Mouse (Mus musculus) ES-E14 (cell line): ENCODE data around the gene Zscan26. TPM values are rescaled to one million over a fixed set of nuclear protein-coding genes. Genes with fewer than 3 reads are reported as not detected.
"Not testable (repeated sequence)": the region's sequence is repeated elsewhere in the genome, so short reads cannot be mapped to it uniquely, and the experiment has no call there.

Source experiments
- DNase-seq: peaks from one replicate; pipeline ENCODE4 v3.0.0-alpha.2; 2013; ENCODE audit warnings: low read depth, low spot score
- H3K27ac ChIP-seq: 2 replicates; pipeline ENCODE4 v1.5.1; 2012; ENCODE audit warnings: low read depth, mild to moderate bottlenecking, low read length, moderate library complexity, mixed read lengths; ENCODE audit not compliant: poor library complexity, insufficient read depth, severe bottlenecking
- H3K36me3 ChIP-seq: 2 replicates; pipeline ENCODE4 v1.6.1; 2012; ENCODE audit warnings: mild to moderate bottlenecking, low read length, moderate library complexity, mixed read lengths; ENCODE audit not compliant: control insufficient read depth, poor library complexity, insufficient read depth, severe bottlenecking
- H3K4me1 ChIP-seq, 2 experiments: fragments of 150-350 bp in 1 of 2; sonication (generic) in 1 of 2; 2 replicates each; pipeline ENCODE4 v1.6.1; 2012; ENCODE audit warnings: low read length in 2 of 2, mild to moderate bottlenecking in 1 of 2, mixed read lengths in 1 of 2; ENCODE audit not compliant: control insufficient read depth in 2 of 2, insufficient read depth in 2 of 2, poor library complexity in 1 of 2
- H3K4me3 ChIP-seq, 2 experiments: fragments of 150-350 bp in 1 of 2; sonication (generic) in 1 of 2; 2 replicates each; pipeline ENCODE4 v1.5.1; 2012; ENCODE audit warnings: low read length in 2 of 2, low read depth in 1 of 2, mild to moderate bottlenecking in 1 of 2, mixed read lengths in 1 of 2; ENCODE audit not compliant: insufficient read depth in 1 of 2, poor library complexity in 1 of 2, severe bottlenecking in 1 of 2
- H3K9ac ChIP-seq: 2 replicates; pipeline ENCODE4 v1.6.1; 2012; ENCODE audit warnings: low read depth, mild to moderate bottlenecking, low read length, mixed read lengths; ENCODE audit not compliant: poor library complexity, insufficient read depth, severe bottlenecking
- H3K9me3 ChIP-seq: fragments of 150-350 bp; sonication (generic); 2 replicates; pipeline ENCODE4 v1.6.1; 2012; ENCODE audit warnings: low read depth, mild to moderate bottlenecking, low read length; ENCODE audit not compliant: control insufficient read depth, insufficient read depth
- CHD2 ChIP-seq: IDR thresholded peaks from 2 replicates; pipeline ENCODE4 v1.6.1; 2014; ENCODE audit warnings: mild to moderate bottlenecking, low read depth, low read length, inconsistent platforms
- HCFC1 ChIP-seq: IDR thresholded peaks from 2 replicates; pipeline ENCODE4 v1.6.1; 2012; ENCODE audit warnings: low read length, inconsistent platforms, borderline replicate concordance; ENCODE audit not compliant: insufficient read depth
- MAFK ChIP-seq: IDR thresholded peaks from 2 replicates; pipeline ENCODE4 v1.6.1; 2014; ENCODE audit warnings: mild to moderate bottlenecking, low read depth, low read length, inconsistent platforms; ENCODE audit not compliant: insufficient read depth
- ZC3H11A ChIP-seq: IDR thresholded peaks from 2 replicates; pipeline ENCODE4 v1.6.1; 2012; ENCODE audit warnings: low read depth, mild to moderate bottlenecking, inconsistent platforms, low read length, borderline replicate concordance
- ZNF384 ChIP-seq: IDR thresholded peaks from 2 replicates; pipeline ENCODE4 v1.6.1; 2012; ENCODE audit warnings: low read depth, low read length, inconsistent platforms
- in situ Hi-C, 2 experiments: fragments of 600-800 bp; cut with MboI; formaldehyde crosslinking; loops; one replicate each; pipeline ENCODE4 v1.15.1; 2025; ENCODE audit warnings: low sequenced_read_pairs in 2 of 2, inconsistent platforms in 1 of 2; ENCODE audit not compliant: unreplicated experiment in 2 of 2
- total RNA-seq: library from RNA; depleted of rRNA; stranded (reverse); fragments of 300-350 nt; gene quantifications from 2 replicates; pipeline ENCODE4 v1.2.3, GENCODE M21; 2012

Zscan26 gene
- total RNA-seq, 1 experiment = 22.9 TPM

GRCm38 (mm10) chr13:21468061-21469019, 14.8 kb upstream of the Zscan26 start, which contains the start of gene Nkapl:
Nkapl (minus strand) TSS chr13:21468509.
- in situ Hi-C loops = no loop called here
- TF ChIP-seq ZC3H11A = no peak
- 0 out of 2 replicates have a peak, but pooled peaks have one; percentile 10 for TF ChIP-seq ZNF384
- Histone ChIP-seq H3K9ac (peak within 1 kb of the TSS; percentile 58), H3K4me1 (0 out of 4 replicates have a peak, but pooled peaks cover 0 to 2% of the 10 kb centered on the region in 2 experiments), H3K36me3 (no peaks in the 10 kb centered on the region), H3K27ac (no peak within 1 kb of the TSS), H3K9me3 (no peaks in the 10 kb centered on the region), H3K4me3 (peak within 1 kb of the TSS; percentile 66 to 75)
- DNase-seq = peak; percentile 86

GRCm38 (mm10) chr13:21467336-21467735, 13.8 kb upstream of the Zscan26 start:
- in situ Hi-C loops = no loop called here
- Histone ChIP-seq H3K4me3 (no peak overlapping the region), H3K9me3 (no peaks in the 10 kb centered on the region), H3K9ac (no peak overlapping the region), H3K36me3 (no peaks in the 10 kb centered on the region), H3K4me1 (0 out of 4 replicates have a peak, but pooled peaks cover 0 to 2% of the 10 kb centered on the region in 2 experiments), H3K27ac (no peak overlapping the region)
- DNase-seq = no peak
- no peak for TF ChIP-seq ZNF384
- no peak for TF ChIP-seq CHD2
- no peak for TF ChIP-seq ZC3H11A
- no peak for TF ChIP-seq HCFC1
- TF ChIP-seq MAFK = no peak

- H3K4me1 ChIP-seq, DNase-seq, H3K4me3 ChIP-seq, H3K9ac ChIP-seq, H3K27ac ChIP-seq, H3K36me3 ChIP-seq, H3K9me3 ChIP-seq, in situ Hi-C loops: not testable (repeated sequence)
Measured at GRCm38 (mm10) chr13:21462516-21462915, 9.0 kb upstream of the Zscan26 start.

GRCm38 (mm10) chr13:21456347-21456746, 2.8 kb upstream of the Zscan26 start:
- Histone ChIP-seq H3K9me3 (no peaks in the 10 kb centered on the region), H3K4me3 (no peak overlapping the region), H3K36me3 (no peaks in the 10 kb centered on the region), H3K27ac (no peak overlapping the region), H3K4me1 (no peaks in the 10 kb centered on the region; a peak in 1 of 4 replicates), H3K9ac (no peak overlapping the region)
- DNase-seq = no peak
- in situ Hi-C loops = no loop called here
- TF ChIP-seq HCFC1 (no peak), CHD2 (no peak), ZC3H11A (no peak), MAFK (no peak), ZNF384 (no peak)

- H3K9me3 ChIP-seq = no peaks in the 10 kb centered on the region
- no peak for DNase-seq
- TF ChIP-seq ZNF384 (no peak), ZC3H11A (no peak), CHD2 (no peak), HCFC1 (no peak), MAFK (no peak)
- no peak overlapping the region for H3K27ac ChIP-seq
- no peak overlapping the region; a peak in 1 of 4 replicates for H3K4me3 ChIP-seq
- H3K36me3 ChIP-seq = no peaks in the 10 kb centered on the region
- in situ Hi-C loops = no loop called here
- H3K4me1 ChIP-seq = no peaks in the 10 kb centered on the region; a peak in 1 of 4 replicates
- no peak overlapping the region for H3K9ac ChIP-seq
Measured at GRCm38 (mm10) chr13:21454133-21454532, 603 bp upstream of the Zscan26 start.
